Mouse (Mus musculus) ES-E14 (cell line): Measurements from ENCODE around the gene Usp32.

Experiments
- HCFC1 ChIP-seq: IDR thresholded peaks from 2 replicates; pipeline ENCODE4 v1.6.1; 2012; ENCODE audit warnings: low read length, inconsistent platforms, borderline replicate concordance; ENCODE audit not compliant: insufficient read depth
- MAFK ChIP-seq: IDR thresholded peaks from 2 replicates; pipeline ENCODE4 v1.6.1; 2014; ENCODE audit warnings: mild to moderate bottlenecking, low read depth, low read length, inconsistent platforms; ENCODE audit not compliant: insufficient read depth
- ZC3H11A ChIP-seq: IDR thresholded peaks from 2 replicates; pipeline ENCODE4 v1.6.1; 2012; ENCODE audit warnings: low read depth, mild to moderate bottlenecking, inconsistent platforms, low read length, borderline replicate concordance

DNA sequence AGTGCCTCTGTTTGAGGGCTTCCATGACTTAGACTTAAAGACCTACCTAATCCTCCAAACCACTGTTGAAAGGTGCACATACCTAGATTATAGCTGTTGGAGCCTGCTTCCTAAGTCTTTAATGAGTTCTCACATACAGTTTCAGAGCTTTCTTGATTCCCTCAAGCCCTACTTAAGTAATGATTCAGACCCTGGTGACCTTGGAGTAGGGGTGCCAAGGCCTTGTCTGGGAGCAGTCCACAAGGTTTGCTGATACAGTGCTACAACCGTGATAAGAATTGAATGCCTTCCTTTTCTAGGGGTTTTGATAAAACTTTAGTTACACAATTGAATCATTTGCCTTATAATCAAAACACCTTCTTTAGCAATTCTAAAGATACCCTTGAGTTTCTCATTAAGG lies 27.5 kb upstream of the Usp32 start:
- no peak for TF ChIP-seq MAFK
- no peak for TF ChIP-seq HCFC1
- no peak for TF ChIP-seq ZC3H11A
